Mouse (Mus musculus): Measurements from ENCODE around the gene Tnnt1.
"Not testable (repeated sequence)": the region's sequence is repeated elsewhere in the genome, so short reads cannot be mapped to it uniquely, and the experiment has no call there.

Gene Tnnt1

GRCm38 (mm10) chr7:4516332-4517050 lies at the start of gene Tnnt1:
TSS of gene Tnnt1 (minus strand) at chr7:4516382.
- DNase-seq (ENCODE audit: low spot score), result peak; percentile 58

- DNase-seq (ENCODE audit: low spot score), result no peak
These were observed 46.5 kb upstream of the Tnnt1 start for GRCm38 (mm10) chr7:4562660-4563059.

DNA sequence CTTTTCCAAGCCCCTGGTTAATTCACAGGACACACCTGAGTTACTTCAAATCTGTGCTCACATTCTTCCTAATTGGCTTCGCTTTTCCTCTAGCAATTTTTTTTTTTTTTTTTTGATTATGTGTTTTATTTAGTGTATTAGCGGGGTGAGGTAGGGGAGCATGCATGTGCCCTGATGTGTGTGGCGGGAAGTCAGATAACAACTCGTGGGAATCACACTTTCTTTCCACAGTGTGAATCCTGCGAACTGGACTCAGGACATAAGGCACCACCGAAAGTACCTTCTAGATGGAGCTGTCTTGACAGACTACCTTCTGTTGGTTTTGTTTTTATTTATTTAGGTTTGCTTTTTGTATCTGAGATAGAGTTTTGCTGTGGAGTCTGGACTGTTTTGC lies 41.0 kb upstream of the Tnnt1 start:
- DNase-seq (ENCODE audit: low spot score), result no peak

DNA sequence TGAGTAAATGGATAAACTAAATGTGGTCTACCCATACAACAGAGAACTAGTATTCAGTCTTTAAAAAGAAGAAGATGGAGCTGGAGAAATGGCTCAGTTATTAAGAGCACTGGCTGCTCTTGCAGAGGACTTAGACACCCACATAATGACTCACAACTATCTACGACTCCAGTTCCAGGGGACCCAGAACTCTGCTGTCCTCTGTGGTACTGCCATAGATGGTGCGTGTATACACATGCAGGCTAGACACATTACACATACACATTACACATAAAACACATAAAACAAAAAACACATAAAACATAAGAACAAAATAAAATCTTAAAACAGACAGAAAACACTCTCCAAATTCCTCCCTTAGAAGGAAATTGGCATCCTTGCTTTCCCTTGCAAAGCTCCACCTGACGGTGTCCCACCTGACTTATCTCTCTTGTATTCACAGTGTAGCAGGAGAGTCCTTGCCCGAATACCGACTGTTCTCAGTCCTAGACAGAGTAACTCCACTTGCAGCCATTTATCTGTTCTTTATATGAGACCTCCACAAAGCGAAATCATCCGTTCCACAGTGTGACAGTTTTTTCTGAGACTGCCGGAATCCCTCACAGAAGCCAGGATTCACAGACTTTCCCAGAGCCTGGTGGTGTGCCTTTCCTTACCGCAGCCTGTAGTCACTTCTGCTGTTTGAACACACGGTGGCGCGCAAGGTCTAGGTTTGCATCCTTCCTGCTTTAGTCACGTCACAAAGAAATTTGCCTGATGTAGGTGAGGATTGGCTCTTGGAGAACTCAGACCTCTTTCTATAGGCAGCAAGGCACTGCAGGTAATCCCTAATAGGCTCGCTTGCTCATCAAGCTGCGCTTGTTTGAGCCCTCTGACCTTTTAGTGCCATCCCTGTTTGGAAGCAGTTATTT lies 40.3 kb upstream of the Tnnt1 start:
- DNase-seq (ENCODE audit: low spot score), result peak; percentile 94

DNA sequence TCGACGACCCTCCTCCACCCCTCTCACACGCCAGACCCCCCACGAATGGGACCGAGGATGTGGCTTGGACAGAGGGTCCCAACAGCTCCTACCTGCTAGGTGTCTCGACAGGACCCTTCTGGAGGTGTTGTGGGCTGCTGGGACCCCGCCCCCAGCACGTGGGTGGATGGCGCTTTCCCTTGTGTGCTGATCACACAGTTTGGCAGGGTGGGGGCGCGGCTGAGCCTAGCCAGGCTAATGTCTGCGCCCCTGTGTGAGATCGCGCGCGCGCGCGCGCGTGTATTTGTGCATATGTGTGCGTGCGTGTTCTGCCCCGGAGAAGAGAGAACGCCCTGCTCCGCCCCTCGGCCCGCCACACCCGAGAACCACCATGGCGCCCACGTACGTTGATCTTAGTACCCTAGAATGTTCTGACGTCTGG lies 31.0 kb upstream of the Tnnt1 start, which contains the start of gene Syt5:
Gene Syt5, minus strand, starts transcription at position 321 of the 421 bp plus-strand sequence.
- peak; percentile 41 for DNase-seq (ENCODE audit: low spot score)

DNA sequence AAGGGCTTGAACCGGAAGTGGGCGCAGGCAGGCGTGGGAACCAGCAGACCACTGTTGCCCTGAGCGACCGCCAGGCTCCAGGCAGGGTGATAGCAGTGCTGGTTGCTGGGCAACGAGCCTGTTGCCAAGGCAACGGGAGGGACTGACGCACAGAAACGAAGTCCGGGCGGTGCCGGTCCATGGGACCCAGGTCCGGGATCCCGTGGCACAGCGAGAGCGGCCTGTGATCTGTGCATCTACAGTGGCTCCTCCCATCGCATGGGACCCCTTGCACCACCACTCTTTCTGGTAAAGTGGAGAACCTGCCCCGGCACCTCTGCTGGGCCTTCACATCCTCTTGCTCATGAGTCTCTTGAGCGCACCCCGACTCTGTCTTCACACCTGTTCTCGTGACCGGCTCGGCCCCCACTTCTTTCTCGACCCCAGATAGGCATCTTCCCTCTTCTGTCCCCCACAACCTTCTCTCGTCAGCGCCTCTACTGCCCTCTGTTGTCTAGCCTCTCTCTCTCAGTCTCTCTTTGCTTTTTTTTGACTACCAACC lies 30.5 kb upstream of the Tnnt1 start:
- DNase-seq (ENCODE audit: low spot score), result peak; percentile 89

- DNase-seq (ENCODE audit: low spot score), result no peak
These were observed 29.9 kb upstream of the Tnnt1 start for GRCm38 (mm10) chr7:4546050-4546449.

DNA sequence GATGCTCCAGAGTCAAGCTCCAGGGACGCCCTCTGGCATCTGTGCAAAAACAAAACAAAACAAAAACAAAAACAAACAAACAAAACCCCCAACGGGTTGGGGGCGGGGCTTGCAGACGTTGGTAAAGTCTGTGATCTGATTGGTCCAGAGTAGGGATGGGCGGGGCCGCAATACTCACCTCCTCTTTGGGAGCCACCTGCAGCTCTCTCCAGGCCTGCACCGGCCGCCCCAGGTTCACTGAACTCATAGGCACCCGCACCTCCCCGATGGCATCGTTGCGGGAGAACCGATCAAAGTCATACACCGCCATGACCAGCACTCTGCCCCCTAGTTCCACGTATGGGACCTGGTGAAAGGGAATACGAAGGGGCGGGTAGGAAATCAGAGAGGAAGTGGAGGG lies 25.8 kb upstream of the Tnnt1 start:
- no peak for DNase-seq (ENCODE audit: low spot score)

GRCm38 (mm10) chr7:4541344-4541743 lies 25.2 kb upstream of the Tnnt1 start:
- DNase-seq (ENCODE audit: low spot score), result no peak

DNA sequence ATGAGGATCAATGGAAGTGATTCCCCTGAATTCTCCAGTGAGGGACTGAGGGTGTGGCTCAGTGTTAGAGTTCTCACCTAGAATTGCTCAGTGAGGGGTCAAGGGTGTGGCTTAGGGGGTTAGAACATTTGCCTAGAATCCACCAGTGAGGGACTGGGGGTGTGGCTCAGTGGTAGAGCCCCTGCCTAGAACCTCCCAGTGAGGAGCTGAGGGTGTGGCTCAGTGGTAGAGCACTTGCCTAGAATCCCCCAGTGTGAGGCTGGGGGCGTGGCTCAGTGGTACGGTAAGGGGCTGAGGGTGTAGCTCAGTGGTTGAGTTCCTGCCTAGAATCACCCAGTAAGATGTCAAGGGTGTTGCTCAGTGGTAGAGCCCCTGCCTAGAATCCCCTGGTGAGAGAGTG lies 22.8 kb upstream of the Tnnt1 start:
- no peak for DNase-seq (ENCODE audit: low spot score)

- DNase-seq (ENCODE audit: low spot score), result no peak
These were observed 21.0 kb upstream of the Tnnt1 start for GRCm38 (mm10) chr7:4537181-4537580.

DNA sequence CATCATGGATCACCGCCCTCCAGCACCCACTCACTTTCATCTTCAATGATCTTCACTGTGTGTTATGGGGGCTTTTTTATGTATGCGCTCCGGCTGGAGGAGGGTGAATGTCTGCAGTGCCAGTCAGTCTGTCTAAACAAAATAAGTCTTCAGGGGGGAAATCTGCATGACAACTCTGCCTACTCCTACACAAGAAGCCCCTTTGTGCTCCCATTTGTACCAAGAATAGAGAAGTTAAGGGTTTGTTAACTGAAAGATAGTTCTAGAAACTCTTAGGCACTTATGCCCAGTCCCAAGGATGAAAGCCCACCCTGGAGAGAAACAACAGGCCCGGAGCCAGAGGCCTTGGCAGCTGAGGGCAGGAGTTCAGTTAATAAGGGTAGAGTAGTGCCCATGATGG lies 20.2 kb upstream of the Tnnt1 start:
- DNase-seq (ENCODE audit: low spot score), result no peak

DNA sequence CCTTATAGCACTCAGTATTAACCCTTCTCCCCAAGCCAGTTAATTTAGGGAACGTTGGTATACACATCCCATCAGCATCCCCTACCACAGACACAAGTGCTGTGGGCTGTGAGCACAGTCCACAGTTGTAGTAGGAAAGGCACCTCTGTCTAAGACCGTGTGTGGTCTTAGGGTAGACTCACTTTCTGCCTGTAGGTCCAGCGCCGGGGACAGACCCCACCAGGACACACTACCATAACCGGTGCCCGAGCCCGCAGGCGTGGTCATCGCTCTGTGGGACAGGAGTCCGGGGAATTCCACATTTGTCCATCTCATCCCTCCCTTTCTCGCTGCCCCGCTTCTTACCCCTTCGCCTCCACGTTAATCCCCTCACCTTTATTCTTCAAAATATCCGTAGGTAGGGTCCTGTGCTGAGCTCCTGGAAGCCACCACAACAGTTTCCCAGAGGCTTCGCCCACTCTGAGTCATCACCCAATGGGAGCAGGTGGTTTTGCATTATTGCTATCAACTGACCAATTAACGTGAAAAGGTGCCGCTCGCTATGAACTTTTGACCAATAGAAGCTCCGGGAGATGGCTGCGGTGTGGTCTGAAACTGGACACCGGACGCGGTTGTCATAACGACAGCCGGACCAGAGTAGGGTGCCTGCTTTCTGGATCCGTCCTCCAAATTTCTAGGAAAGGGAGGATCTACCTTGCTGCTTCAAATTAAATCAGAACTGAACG lies 16.0 kb upstream of the Tnnt1 start, which contains the start of gene Dnaaf3:
Gene Dnaaf3, minus strand, starts transcription at position 449 of the 725 bp plus-strand sequence.
- peak; percentile 96 for DNase-seq (ENCODE audit: low spot score)

GRCm38 (mm10) chr7:4530166-4530565 lies 14.0 kb upstream of the Tnnt1 start:
- DNase-seq (ENCODE audit: low spot score), result not testable (repeated sequence)

- no peak for DNase-seq (ENCODE audit: low spot score)
These were observed 11.1 kb upstream of the Tnnt1 start for GRCm38 (mm10) chr7:4527302-4527689.

- DNase-seq (ENCODE audit: low spot score), result peak; percentile 95
These were observed 10.4 kb upstream of the Tnnt1 start for GRCm38 (mm10) chr7:4526341-4527301.

DNA sequence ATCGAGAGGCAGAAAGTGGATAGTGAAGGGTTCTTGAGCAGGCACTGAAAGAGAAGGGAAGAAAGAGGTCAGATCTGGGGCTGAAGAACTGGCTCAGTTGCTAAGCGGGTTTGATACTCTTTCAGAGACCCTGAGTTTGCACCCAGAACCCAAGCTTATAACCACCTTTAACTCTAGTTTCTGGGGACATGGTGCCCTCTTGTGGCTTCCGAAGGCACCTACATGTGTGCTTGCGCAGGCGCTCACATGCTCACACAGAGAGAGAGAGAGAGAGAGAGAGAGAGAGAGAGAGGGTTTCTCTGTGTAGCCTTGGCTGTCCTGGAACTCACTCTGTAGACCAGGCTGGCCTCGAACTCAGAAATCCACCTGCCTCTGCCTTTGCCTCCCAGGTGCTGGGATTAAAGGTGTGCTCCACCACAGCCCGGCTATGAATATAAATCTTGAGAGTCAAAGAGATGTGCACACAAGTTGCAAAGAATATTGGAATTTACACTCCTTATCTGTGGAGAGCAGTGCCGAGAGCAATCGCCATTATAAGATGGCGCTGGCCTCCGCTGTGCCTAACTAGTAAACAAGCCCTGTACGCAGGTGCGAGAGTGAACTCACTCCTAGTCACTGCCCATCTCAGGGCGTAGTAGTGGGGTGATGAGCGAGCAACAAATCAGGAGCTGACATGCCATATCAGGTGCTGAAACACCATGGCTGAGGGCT lies 8.2 kb upstream of the Tnnt1 start, which contains the start of gene Tnni3:
Gene Tnni3, minus strand, starts transcription at position 18 of the 711 bp plus-strand sequence.
- DNase-seq (ENCODE audit: low spot score), result peak; percentile 88

GRCm38 (mm10) chr7:4523205-4524130 lies 7.3 kb upstream of the Tnnt1 start:
- DNase-seq (ENCODE audit: low spot score), result no peak

DNA sequence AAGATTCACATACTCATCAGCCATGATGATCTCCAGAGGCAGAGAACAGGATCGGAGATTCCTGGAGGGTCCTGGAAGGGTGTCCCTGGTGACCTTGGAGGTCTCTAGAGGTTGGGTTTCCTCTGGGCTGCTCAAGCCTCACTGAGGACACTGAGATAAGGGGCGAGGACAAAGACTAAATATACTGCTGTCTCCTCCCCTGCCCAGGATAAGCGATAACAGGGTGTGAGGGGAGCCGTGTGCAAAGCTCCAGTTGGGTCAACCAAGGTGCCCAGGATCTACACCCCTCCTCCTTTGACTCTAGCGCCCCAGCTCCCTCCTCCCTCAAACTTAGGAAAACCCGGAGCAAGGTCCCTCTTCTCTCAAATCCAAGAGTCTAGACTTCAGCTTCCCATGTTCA lies 6.1 kb upstream of the Tnnt1 start:
- DNase-seq (ENCODE audit: low spot score), result no peak

Measured in embryo, embryonic 10.5 days (tissue).